In the genomic region with DNA sequence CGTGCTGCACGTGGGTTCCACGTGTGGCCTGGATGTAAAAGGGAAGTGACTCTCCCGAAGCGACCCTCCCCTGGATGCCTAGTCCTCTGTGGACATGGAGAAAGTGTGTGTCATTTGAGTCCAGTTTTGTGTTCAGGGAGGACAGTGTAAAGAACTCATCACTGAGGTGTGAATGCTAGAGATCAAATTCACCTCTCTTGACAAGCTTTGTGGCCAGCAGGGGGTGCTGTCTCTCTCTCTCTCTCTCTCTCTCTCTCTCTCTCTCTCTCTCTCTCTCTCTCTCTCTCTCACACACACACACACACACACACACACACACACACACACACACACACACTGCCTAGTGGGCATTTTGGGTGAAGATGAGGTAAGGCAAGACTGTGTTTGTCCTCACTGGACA, we compare ENCODE assay signal across 8 mouse cellular contexts.
DNase-seq lines count a peak whose midpoint lies in the region; ATAC-seq and TF ChIP-seq lines count a peak whose summit lies in the region.

No protein-coding gene starts in this region.

- H3K4me1 ChIP-seq in kidney, postnatal 0 days (replicated peaks; ENCODE audit: insufficient read depth, low read length), result no peaks in the 10 kb centered on the region

- H3K4me3 ChIP-seq in kidney, postnatal 0 days (replicated peaks; ENCODE audit: low read depth, low read length), result no peak overlapping the region

- H3K4me2 ChIP-seq in kidney, postnatal 0 days (ENCODE audit: low read length), result no peak overlapping the region

- H3K9me3 ChIP-seq in kidney, postnatal 0 days (replicated peaks; ENCODE audit: low read length), result no peaks in the 10 kb centered on the region

- ATAC-seq in kidney, postnatal 0 days (replicated peaks; ENCODE audit: low FRiP score, low read depth), result no peak
- ATAC-seq in frontal cortex, adult (ENCODE audit: low TSS enrichment), result 0 out of 2 replicates have a peak, but pooled peaks have one; percentile 39
- ATAC-seq in activated CD4-positive, CD25-positive, alpha-beta regulatory T cell, adult 4 months, result no peak

- 73% methylated on average over 5 of the region's 5 CpGs for WGBS in kidney, postnatal 0 days

- H3K36me3 ChIP-seq in kidney, postnatal 0 days (ENCODE audit: insufficient read depth, low read length), result no peaks in the 10 kb centered on the region

- H3K9ac ChIP-seq in kidney, postnatal 0 days (ENCODE audit: low read depth, low read length), result no peak overlapping the region

- no peak overlapping the region for H3K27ac ChIP-seq in kidney, postnatal 0 days

- H3K27me3 ChIP-seq in kidney, postnatal 0 days (ENCODE audit: insufficient read depth, low read length), result no peaks in the 10 kb centered on the region

- DNase-seq in adrenal gland, postnatal 25 days, result peak; percentile 23
- DNase-seq in adrenal gland, adult 18-20 months (ENCODE audit: low spot score in 2 of 2), result no peak
- DNase-seq in kidney, postnatal 0 days (ENCODE audit: low spot score), result peak; percentile 4
- no peak for DNase-seq in kidney, adult 11 months
- DNase-seq in 416B (ENCODE audit: low read depth), result peak; percentile 28
- peak; percentile 91 for DNase-seq in right cerebral cortex, postnatal 14 days

- TF ChIP-seq CTCF in kidney, postnatal 0 days (IDR thresholded peaks at IDR 0.05; ENCODE audit: low read depth), result peak; percentile 56

Comparison
In these comparisons a context has a peak if more than half of its experiments do, and no peak if none do; other contexts are left out.
1. DNase-seq: peak in adrenal gland, postnatal 25 days (single experiment), kidney, postnatal 0 days (single experiment), 416B (single experiment) and right cerebral cortex, postnatal 14 days (single experiment); none in adrenal gland, adult 18-20 months (0 of 2) and kidney, adult 11 months (single experiment).